Mouse (Mus musculus) kidney, postnatal 0 days (tissue): ENCODE measurements around the gene Ndufs1. TPM values are rescaled to one million over a fixed set of nuclear protein-coding genes. Genes with fewer than 3 reads are reported as not detected.
"Not testable (repeated sequence)": the region's sequence is repeated elsewhere in the genome, so short reads cannot be mapped to it uniquely, and the experiment has no call there.

ENCODE experiments used
- ATAC-seq: fragments of 200-750 bp; cut with Nextera tagmentation; replicated peaks from 2 replicates; pipeline ENCODE4 v1.8.0; 2017; ENCODE audit warnings: low read depth, moderate number of reproducible peaks, moderate TSS enrichment, moderate library complexity; ENCODE audit not compliant: low FRiP score
- DNase-seq: peaks from one replicate; pipeline ENCODE4 v3.0.0-alpha.2; 2016; ENCODE audit warnings: low spot score
- H3K27ac ChIP-seq: fragments of 300-500 bp; sonication (generic); 2 replicates; pipeline ENCODE4 v1.5.1; 2014; ENCODE audit warnings: mild to moderate bottlenecking
- H3K27me3 ChIP-seq: fragments of 300-500 bp; sonication (generic); 2 replicates; pipeline ENCODE4 v1.6.1; 2014; ENCODE audit warnings: low read length, mixed read lengths; ENCODE audit not compliant: insufficient read depth
- H3K36me3 ChIP-seq: fragments of 300-500 bp; sonication (generic); 2 replicates; pipeline ENCODE4 v1.6.1; 2014; ENCODE audit warnings: low read length, mixed read lengths; ENCODE audit not compliant: insufficient read depth
- H3K4me1 ChIP-seq: fragments of 300-500 bp; sonication (generic); replicated peaks from 2 replicates; pipeline ENCODE4 v1.6.1; 2014; ENCODE audit warnings: antibody characterized with exemption, low read length, mixed read lengths; ENCODE audit not compliant: insufficient read depth
- H3K4me2 ChIP-seq: fragments of 300-500 bp; sonication (generic); 2 replicates; pipeline ENCODE4 v1.6.1; 2014; ENCODE audit warnings: mild to moderate bottlenecking, low read length, moderate library complexity, mixed read lengths
- H3K4me3 ChIP-seq: fragments of 300-500 bp; sonication (generic); replicated peaks from 2 replicates; pipeline ENCODE4 v1.5.1; 2014; ENCODE audit warnings: low read depth, low read length
- H3K9ac ChIP-seq: fragments of 300-500 bp; sonication (generic); 2 replicates; pipeline ENCODE4 v1.6.1; 2014; ENCODE audit warnings: low read depth, low read length
- H3K9me3 ChIP-seq: fragments of 300-500 bp; sonication (generic); replicated peaks from 2 replicates; pipeline ENCODE4 v1.6.1; 2016; ENCODE audit warnings: low read length, inconsistent platforms, mixed read lengths
- CTCF ChIP-seq: IDR thresholded peaks from 2 replicates; pipeline ENCODE4 v1.5.1; 2016; ENCODE audit warnings: antibody characterized with exemption, low read depth, mild to moderate bottlenecking, moderate library complexity
- whole genome bisulfite sequencing: fragments of 180-500 bp; shearing (Covaris S2); extraction: QIAGEN DNeasy Blood & Tissue Kit; methylation state at CpG from one replicate; pipeline ENCODE4 v1.1.7; 2014; 5-methylcytosine and 5-hydroxymethylcytosine counted together
- polyA plus RNA-seq: library from polyadenylated mRNA; unstranded; fragments of >200 nt; fragmentation: Nextera tagmentation; extraction: Ambion mirVana; gene quantifications from 2 replicates; pipeline ENCODE4 v1.2.1, GENCODE M21; 2015

Gene Ndufs1
- polyA plus RNA-seq, 1 experiment from 2014 or later = 178 TPM

DNA sequence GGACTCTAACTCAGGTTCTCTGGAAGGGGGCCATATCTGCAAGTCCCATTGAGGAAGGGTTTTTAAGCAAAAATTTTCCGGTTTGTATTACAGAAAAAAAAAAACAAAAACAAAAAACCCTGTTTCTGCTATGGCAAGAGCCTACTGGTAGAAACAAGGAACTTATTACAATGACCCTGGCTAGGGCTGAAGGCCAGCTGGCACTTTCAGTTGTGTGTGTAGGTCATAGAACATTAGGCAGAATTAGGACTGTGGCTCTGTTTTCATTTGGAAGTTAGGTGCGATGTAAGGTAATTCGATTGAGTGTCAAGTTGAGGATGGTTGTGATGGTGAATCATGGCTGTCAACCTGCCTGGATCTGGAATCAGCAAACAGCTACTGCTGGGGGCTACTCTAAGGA is 11.9 kb upstream of the Ndufs1 start:
- TF ChIP-seq CTCF = no peak
- 90% methylated on average over 3 of the region's 3 CpGs for WGBS

DNA sequence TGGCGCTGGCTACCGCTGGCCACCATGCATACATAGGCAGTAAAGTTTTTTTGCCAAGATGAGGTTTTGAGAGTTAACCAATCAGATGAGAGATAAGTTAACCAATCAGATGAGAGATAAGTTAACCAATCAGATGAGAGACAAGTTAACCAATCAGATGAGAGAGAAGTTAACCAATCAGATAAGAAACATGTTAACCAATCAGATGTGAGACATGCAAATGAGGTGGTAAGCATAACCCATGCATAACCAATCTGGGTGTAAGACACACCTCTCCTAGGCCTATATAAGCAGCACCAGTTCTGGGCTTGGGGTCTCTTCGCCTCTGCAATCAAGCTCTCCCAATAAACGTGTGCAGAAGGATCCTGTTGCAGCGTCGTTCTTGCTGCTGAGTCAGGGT is 8.8 kb upstream of the Ndufs1 start:
- H3K4me1 ChIP-seq, H3K27ac ChIP-seq, H3K9ac ChIP-seq, DNase-seq, H3K4me3 ChIP-seq, H3K27me3 ChIP-seq, H3K36me3 ChIP-seq, ATAC-seq, H3K9me3 ChIP-seq, H3K4me2 ChIP-seq: not testable (repeated sequence)
- 96% methylated on average over 5 of the region's 6 CpGs for WGBS

More for the DNA sequence above, 11.9 kb upstream of the Ndufs1 start:
- H3K9me3 ChIP-seq = no peaks in the 10 kb centered on the region
- H3K9ac ChIP-seq = no peak overlapping the region
- no peak for ATAC-seq
- no peaks in the 10 kb centered on the region for H3K4me1 ChIP-seq
- H3K36me3 ChIP-seq = no peaks in the 10 kb centered on the region
- H3K27me3 ChIP-seq = no peaks in the 10 kb centered on the region
- H3K4me2 ChIP-seq = no peak overlapping the region
- no peak overlapping the region for H3K27ac ChIP-seq
- no peak overlapping the region for H3K4me3 ChIP-seq
- no peak for DNase-seq

DNA sequence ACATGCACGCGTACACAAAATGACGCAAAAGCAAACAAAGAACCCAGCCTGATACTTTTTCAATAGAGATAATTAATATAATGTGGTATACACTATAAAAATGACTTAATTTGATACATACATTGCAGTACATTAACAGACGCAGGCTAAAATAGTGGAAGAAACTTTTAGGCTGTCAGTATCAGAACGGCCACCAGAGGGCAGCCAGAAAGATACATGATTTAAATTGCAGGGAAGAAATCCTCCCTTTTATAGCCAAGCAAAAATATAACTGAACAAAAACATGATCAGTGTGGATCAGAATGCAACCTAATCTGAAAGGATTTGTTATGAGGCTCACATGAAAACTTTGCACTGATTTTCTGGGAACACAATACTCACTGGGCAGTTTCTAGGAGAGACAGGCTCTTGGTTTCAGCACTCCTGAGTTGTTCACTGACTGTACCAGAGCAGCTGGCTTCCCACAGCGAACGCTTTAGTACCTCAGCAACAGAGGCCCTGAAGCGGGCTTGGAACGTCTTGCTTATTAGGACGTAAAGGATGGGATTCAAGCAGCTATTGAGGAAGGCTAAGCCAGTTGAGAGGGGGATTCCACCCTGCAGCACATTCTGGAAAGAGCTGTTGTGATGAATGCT is 6.1 kb upstream of the Ndufs1 start:
- Histone ChIP-seq H3K4me2 (no peak overlapping the region), H3K4me3 (no peak overlapping the region), H3K27ac (no peak overlapping the region), H3K9me3 (no peaks in the 10 kb centered on the region), H3K9ac (no peak overlapping the region), H3K27me3 (no peaks in the 10 kb centered on the region), H3K36me3 (peaks cover 13% of the 10 kb centered on the region; the same call in 1 of the 2 replicates), H3K4me1 (peaks cover 3% of the 10 kb centered on the region; the same call in 1 of the 2 replicates)
- ATAC-seq (no peak), DNase-seq (peak; percentile 69)
- TF ChIP-seq CTCF = peak; percentile 74
- 65% methylated on average over 10 of the region's 10 CpGs for WGBS

DNA sequence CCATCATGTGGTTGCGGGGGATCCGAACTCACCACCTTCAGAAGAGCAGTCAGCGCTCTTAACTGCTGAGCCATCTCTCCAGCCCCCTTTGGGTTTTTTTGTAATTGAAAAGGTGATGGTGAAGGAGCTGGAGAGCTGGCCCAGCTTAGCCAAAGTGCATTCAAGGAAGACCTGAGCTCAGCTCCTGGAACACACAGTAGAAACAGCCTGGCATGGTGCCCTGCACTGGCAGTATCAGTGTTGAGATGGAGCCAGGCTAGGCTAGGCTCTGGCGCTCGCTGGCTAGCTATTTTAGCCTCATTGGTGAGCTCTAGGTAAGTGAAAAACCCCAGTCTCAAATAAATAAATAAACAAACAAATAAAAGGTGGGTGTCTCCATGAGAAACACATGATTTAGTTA is 5.6 kb upstream of the Ndufs1 start:
- Histone ChIP-seq H3K4me3 (no peak overlapping the region), H3K27ac (no peak overlapping the region), H3K9ac (no peak overlapping the region), H3K9me3 (no peaks in the 10 kb centered on the region), H3K4me1 (peaks cover 5% of the 10 kb centered on the region; the same call in 1 of the 2 replicates), H3K27me3 (no peaks in the 10 kb centered on the region), H3K36me3 (peaks cover 13% of the 10 kb centered on the region; the same call in 1 of the 2 replicates), H3K4me2 (no peak overlapping the region)
- 87% methylated on average over 4 of the region's 5 CpGs for WGBS
- ATAC-seq (no peak), DNase-seq (no peak)
- TF ChIP-seq CTCF = no peak

DNA sequence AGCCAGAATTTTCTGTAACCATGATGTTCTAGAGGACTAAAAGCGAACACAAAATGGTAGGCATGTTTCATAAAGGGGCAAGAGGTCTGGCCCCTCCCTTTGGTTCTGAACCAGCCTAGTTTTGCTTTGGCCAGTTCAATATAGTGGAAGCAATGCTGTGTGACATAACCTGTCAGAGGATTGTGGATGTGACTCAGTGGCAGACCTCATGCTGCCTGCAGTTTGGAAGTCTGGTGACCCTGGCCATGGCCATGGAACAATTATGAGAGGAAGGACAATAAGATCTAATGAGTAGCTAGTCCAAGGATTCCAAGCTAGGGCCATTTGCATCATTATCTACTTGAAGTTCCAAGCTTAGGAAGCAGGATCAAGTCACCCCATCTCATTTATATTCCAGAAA is 4.8 kb upstream of the Ndufs1 start:
- H3K4me1 ChIP-seq = peaks cover 5% of the 10 kb centered on the region; the same call in 1 of the 2 replicates
- no peak for DNase-seq
- no peak overlapping the region for H3K4me3 ChIP-seq
- H3K27ac ChIP-seq = no peak overlapping the region
- no peak overlapping the region for H3K9ac ChIP-seq
- TF ChIP-seq CTCF = no peak
- H3K4me2 ChIP-seq = no peak overlapping the region
- no peaks in the 10 kb centered on the region for H3K9me3 ChIP-seq
- ATAC-seq = no peak
- WGBS = 97% methylated on average over 1 of the region's 1 CpGs
- H3K36me3 ChIP-seq = peaks cover 13% of the 10 kb centered on the region; the same call in 1 of the 2 replicates
- no peaks in the 10 kb centered on the region for H3K27me3 ChIP-seq

DNA sequence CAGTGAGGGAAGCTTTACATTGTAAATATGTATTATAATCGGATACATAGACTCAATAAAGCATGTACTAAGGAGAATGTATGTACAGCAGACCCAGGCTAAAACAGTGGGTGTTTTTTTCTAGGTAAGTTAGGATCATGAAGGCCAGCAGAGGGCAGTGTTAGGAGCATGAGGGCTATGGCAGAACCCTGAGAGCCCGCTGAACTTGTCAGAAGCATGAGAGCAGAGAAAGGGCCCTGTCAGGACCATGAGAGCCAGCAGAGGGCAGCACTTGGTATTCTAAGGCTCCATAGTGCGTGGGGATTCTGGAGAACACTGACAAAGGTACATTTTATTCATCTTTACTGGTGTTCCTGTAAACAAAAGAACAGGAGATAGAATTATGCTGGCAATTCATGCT is 4.4 kb upstream of the Ndufs1 start:
- ATAC-seq (peak; percentile 54), DNase-seq (peak; percentile 99)
- no peak overlapping the region for H3K27ac ChIP-seq
- peaks cover 5% of the 10 kb centered on the region; the same call in 1 of the 2 replicates for H3K4me1 ChIP-seq
- H3K27me3 ChIP-seq = no peaks in the 10 kb centered on the region
- no peak overlapping the region for H3K4me3 ChIP-seq
- H3K4me2 ChIP-seq = no peak overlapping the region
- no peak overlapping the region for H3K9ac ChIP-seq
- H3K9me3 ChIP-seq = no peaks in the 10 kb centered on the region
- peak; percentile 99 for TF ChIP-seq CTCF
- 5% methylated on average over 3 of the region's 3 CpGs for WGBS
- H3K36me3 ChIP-seq = peaks cover 13% of the 10 kb centered on the region; the same call in 1 of the 2 replicates

DNA sequence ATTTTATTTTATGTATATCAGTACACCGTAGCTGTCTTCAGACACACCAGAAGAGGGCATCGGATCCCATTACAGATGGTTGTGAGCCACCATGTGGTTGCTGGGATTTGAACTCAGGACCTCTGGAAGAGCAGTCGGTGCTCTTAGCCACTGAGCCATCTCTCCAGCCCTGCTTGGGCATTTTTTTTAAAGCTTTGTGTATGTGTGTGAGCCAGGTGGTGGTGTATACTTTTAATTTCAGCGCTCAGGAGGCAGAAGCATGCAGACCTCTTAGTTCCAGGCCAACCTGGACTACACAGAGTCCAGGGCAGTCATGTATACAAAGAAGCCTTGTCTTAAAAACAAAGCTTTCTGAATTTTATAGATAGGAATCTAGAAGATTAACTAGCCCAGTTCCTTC is 3.9 kb upstream of the Ndufs1 start:
- H3K36me3 ChIP-seq = peaks cover 13% of the 10 kb centered on the region; the same call in 1 of the 2 replicates
- not testable (repeated sequence) for H3K27ac ChIP-seq, H3K4me3 ChIP-seq, H3K4me1 ChIP-seq, DNase-seq, ATAC-seq, H3K27me3 ChIP-seq, H3K9me3 ChIP-seq, H3K9ac ChIP-seq, H3K4me2 ChIP-seq
- WGBS = 68% methylated on average over 4 of the region's 4 CpGs
